Mouse (Mus musculus) neural tube, postnatal 0 days (tissue): ENCODE measurements around the gene Bhlhe41. TPM values are rescaled to one million over a fixed set of nuclear protein-coding genes. Genes with fewer than 3 reads are reported as not detected.

Experiments used
- polyA plus RNA-seq: library from polyadenylated mRNA; unstranded; fragments of >200 nt; fragmentation: Nextera tagmentation; extraction: Ambion mirVana; gene quantifications from 2 replicates; pipeline ENCODE4 v1.2.1, GENCODE M21; 2015

The Bhlhe41 gene
- polyA plus RNA-seq, result 11.0 TPM in 2 replicates

GRCm38 (mm10) chr6:145865289-145865885, at the start of gene Bhlhe41:
TSS of gene Bhlhe41 (minus strand) at chr6:145865558.

Other genes with a start within 250 kb of the Bhlhe41 start
- gene Tuba3b, start 249.8 kb downstream of the Bhlhe41 start, polyA plus RNA-seq, result not detected in 2 replicates
- gene Rassf8, start 118.8 kb downstream of the Bhlhe41 start, polyA plus RNA-seq, result 7.1 and 7.6 TPM in 2 replicates
- gene Sspn, start 66.1 kb upstream of the Bhlhe41 start, polyA plus RNA-seq, result 6.7 and 7.9 TPM in 2 replicates